Mouse (Mus musculus): ENCODE results near the gene Fam198b.

- TF ChIP-seq CTCF (IDR thresholded peaks at IDR 0.05) (no peak; the same call in 1 of the 2 replicates), EP300 (IDR thresholded peaks at IDR 0.05) (no peak)
These were observed 31.6 kb upstream of the Fam198b start, which contains the start of gene Tmem144 for GRCm38 (mm10) chr3:79852654-79853166.
